Mouse (Mus musculus): ENCODE measurements around the gene Hist2h2aa2. TPM values are rescaled to one million over a fixed set of nuclear protein-coding genes. Genes with fewer than 3 reads are reported as not detected.
"Not testable (repeated sequence)": the region's sequence is repeated elsewhere in the genome, so short reads cannot be mapped to it uniquely, and the experiment has no call there.

The Hist2h2aa2 gene
- polyA plus RNA-seq, 1 experiment from 2014 or later, result 63.0 TPM

- H3K9ac ChIP-seq (ENCODE audit: low read depth, low read length), result no peak overlapping the region
- DNase-seq (ENCODE audit: low spot score) (no peak), ATAC-seq (ENCODE audit: low FRiP score) (no peak)
- 90% methylated on average over 3 of the region's 3 CpGs for WGBS
- H3K27me3 ChIP-seq (ENCODE audit: control insufficient read depth, insufficient read depth, low read length), result no peaks in the 10 kb centered on the region
- no peaks in the 10 kb centered on the region for H3K9me3 ChIP-seq (ENCODE audit: control insufficient read depth, low read length)
- no peak overlapping the region for H3K4me2 ChIP-seq (replicated peaks; ENCODE audit: low read depth, low read length)
- no peaks in the 10 kb centered on the region for H3K36me3 ChIP-seq (ENCODE audit: control insufficient read depth, insufficient read depth, low read length)
- no peak overlapping the region for H3K27ac ChIP-seq (ENCODE audit: low read depth, low read length)
- H3K4me1 ChIP-seq (replicated peaks; ENCODE audit: control insufficient read depth, insufficient read depth, low read length), result peaks cover 2% of the 10 kb centered on the region; the same call in 1 of the 2 replicates
- no peak overlapping the region for H3K4me3 ChIP-seq (ENCODE audit: low read depth, low read length)
Observed at GRCm38 (mm10) chr3:96250890-96251289, 10.8 kb upstream of the Hist2h2aa2 start.

DNA sequence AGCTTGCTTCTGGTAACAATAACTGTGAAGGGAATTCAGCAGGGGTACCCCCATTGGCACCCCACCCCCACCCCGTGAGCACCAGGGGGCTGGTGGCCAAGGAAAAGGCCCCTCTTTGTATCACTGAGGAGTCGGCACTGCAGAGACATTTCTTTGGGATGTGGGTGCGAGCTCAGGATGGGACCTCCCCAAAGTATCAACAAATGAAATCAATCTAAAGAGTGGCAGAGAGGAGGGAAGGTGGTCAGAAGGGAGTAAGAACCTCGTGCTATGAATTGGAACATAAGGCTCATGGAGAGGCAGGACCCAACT is 8.9 kb upstream of the Hist2h2aa2 start:
- H3K4me1 ChIP-seq (replicated peaks; ENCODE audit: control insufficient read depth, insufficient read depth, low read length), result peaks cover 4% of the 10 kb centered on the region; the same call in 1 of the 2 replicates
- H3K27ac ChIP-seq (ENCODE audit: low read depth, low read length), result no peak overlapping the region
- no peaks in the 10 kb centered on the region for H3K9me3 ChIP-seq (ENCODE audit: control insufficient read depth, low read length)
- H3K4me3 ChIP-seq (ENCODE audit: low read depth, low read length), result no peak overlapping the region
- ATAC-seq (ENCODE audit: low FRiP score), result no peak
- no peaks in the 10 kb centered on the region for H3K36me3 ChIP-seq (ENCODE audit: control insufficient read depth, insufficient read depth, low read length)
- H3K4me2 ChIP-seq (replicated peaks; ENCODE audit: low read depth, low read length), result peak overlapping the region; percentile 11
- no peaks in the 10 kb centered on the region for H3K27me3 ChIP-seq (ENCODE audit: control insufficient read depth, insufficient read depth, low read length)
- DNase-seq (ENCODE audit: low spot score), result no peak
- H3K9ac ChIP-seq (ENCODE audit: low read depth, low read length), result no peak overlapping the region
- 60% methylated on average over 4 of the region's 4 CpGs for WGBS

DNA sequence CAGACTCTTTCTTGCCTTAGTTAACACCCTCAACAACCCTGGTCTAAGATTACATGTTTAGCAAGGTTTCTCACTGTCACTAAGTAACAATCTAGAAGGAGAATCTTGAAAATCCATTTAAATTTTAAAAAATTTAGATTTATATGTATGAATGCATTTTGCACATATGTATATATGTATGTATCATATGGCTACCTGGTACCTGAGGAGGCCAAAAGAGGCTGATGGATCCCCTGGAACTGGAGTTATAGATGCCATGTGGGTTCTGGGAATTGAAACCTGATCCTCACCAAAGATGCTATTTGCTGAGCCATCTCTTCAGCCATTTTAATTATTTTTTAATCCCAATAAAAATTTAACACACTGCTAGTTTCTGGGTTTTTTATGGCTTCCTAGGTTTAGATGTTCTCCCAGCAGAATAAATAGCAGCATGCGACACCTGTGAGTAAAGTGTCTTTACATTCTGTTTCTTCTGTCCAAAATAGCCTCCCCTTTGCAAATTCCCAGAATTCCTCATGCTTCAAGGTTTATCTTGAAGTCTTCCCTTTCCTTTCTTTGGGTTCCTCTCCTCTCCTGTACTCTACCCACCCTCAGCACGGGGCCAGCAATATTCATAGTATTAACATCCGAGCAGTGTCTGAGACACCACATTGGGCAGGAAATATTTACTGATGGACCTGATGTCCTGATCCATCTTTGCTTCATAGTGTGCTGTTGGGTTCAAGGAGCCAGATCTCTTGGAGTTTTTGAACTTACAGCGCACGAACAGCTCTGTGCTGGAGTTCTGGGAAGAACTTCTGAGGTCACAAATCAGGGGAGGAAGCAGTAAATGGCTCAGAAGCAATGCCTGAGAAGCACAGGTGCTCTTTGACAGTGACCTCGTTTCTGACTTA is 8.3 kb upstream of the Hist2h2aa2 start:
- no peak overlapping the region for H3K27ac ChIP-seq (ENCODE audit: low read depth, low read length)

GRCm38 (mm10) chr3:96247356-96248140 is 7.5 kb upstream of the Hist2h2aa2 start:
- peak; percentile 43 for DNase-seq (ENCODE audit: low spot score)
- H3K36me3 ChIP-seq (ENCODE audit: control insufficient read depth, insufficient read depth, low read length), result no peaks in the 10 kb centered on the region
- no peaks in the 10 kb centered on the region for H3K9me3 ChIP-seq (ENCODE audit: control insufficient read depth, low read length)
- peak overlapping the region; percentile 55 for H3K9ac ChIP-seq (ENCODE audit: low read depth, low read length)
- peak overlapping the region; percentile 34 for H3K4me3 ChIP-seq (ENCODE audit: low read depth, low read length)
- peaks cover 4% of the 10 kb centered on the region; the same call in 1 of the 2 replicates for H3K4me1 ChIP-seq (replicated peaks; ENCODE audit: control insufficient read depth, insufficient read depth, low read length)
- no peaks in the 10 kb centered on the region for H3K27me3 ChIP-seq (ENCODE audit: control insufficient read depth, insufficient read depth, low read length)
- ATAC-seq (ENCODE audit: low FRiP score), result no peak
- peak overlapping the region; percentile 10; the same call in 1 of the 2 replicates for H3K27ac ChIP-seq (ENCODE audit: low read depth, low read length)
- WGBS, result 3% methylated on average over 11 of the region's 11 CpGs
- H3K4me2 ChIP-seq (replicated peaks; ENCODE audit: low read depth, low read length), result peak overlapping the region; percentile 54

More for the DNA sequence above, 8.3 kb upstream of the Hist2h2aa2 start:
- peak overlapping the region; percentile 54 for H3K4me2 ChIP-seq (replicated peaks; ENCODE audit: low read depth, low read length)
- H3K4me3 ChIP-seq (ENCODE audit: low read depth, low read length), result peak overlapping the region; percentile 34
- H3K4me1 ChIP-seq (replicated peaks; ENCODE audit: control insufficient read depth, insufficient read depth, low read length), result peaks cover 4% of the 10 kb centered on the region; the same call in 1 of the 2 replicates
- ATAC-seq (ENCODE audit: low FRiP score), result no peak
- H3K27me3 ChIP-seq (ENCODE audit: control insufficient read depth, insufficient read depth, low read length), result no peaks in the 10 kb centered on the region
- no peaks in the 10 kb centered on the region for H3K36me3 ChIP-seq (ENCODE audit: control insufficient read depth, insufficient read depth, low read length)
- H3K9me3 ChIP-seq (ENCODE audit: control insufficient read depth, low read length), result no peaks in the 10 kb centered on the region
- WGBS, result 55% methylated on average over 6 of the region's 6 CpGs
- DNase-seq (ENCODE audit: low spot score), result no peak
- H3K9ac ChIP-seq (ENCODE audit: low read depth, low read length), result no peak overlapping the region

GRCm38 (mm10) chr3:96246427-96246856 is 6.4 kb upstream of the Hist2h2aa2 start, which contains the start of gene Hist2h3c1:
Gene Hist2h3c1 (plus strand): TSS chr3:96246685.
- peak within 1 kb of the TSS; percentile 55 for H3K9ac ChIP-seq (ENCODE audit: low read depth, low read length)
- not testable (repeated sequence) for DNase-seq (ENCODE audit: low spot score)

DNA sequence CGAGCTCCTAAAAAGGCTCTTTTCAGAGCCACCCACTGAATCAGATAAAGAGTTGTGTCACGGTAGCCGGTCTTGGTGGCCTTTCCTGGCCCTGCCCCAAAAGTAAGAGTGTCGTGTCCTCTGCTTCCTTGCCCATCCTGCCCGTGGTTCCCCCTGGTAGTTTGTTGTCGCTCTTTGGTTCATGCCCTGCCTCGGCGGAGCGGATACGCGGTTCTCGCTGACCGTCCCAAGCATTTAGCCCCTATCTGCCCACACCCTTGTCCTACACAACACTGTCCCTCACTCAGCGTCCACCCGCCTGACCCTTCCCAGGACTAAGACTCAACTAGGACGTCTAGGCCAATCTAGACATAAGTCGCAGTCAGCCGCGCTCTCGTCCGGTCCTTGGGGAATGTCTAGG is 5.9 kb upstream of the Hist2h2aa2 start:
- 0% methylated on average over 10 of the region's 21 CpGs for WGBS
- not testable (repeated sequence) for H3K27ac ChIP-seq (ENCODE audit: low read depth, low read length); H3K9me3 ChIP-seq (ENCODE audit: control insufficient read depth, low read length); H3K9ac ChIP-seq (ENCODE audit: low read depth, low read length); ATAC-seq (ENCODE audit: low FRiP score); H3K27me3 ChIP-seq (ENCODE audit: control insufficient read depth, insufficient read depth, low read length); H3K4me1 ChIP-seq (replicated peaks; ENCODE audit: control insufficient read depth, insufficient read depth, low read length); H3K36me3 ChIP-seq (ENCODE audit: control insufficient read depth, insufficient read depth, low read length); DNase-seq (ENCODE audit: low spot score)
- peak overlapping the region; percentile 28; the same call in 1 of the 2 replicates for H3K4me2 ChIP-seq (replicated peaks; ENCODE audit: low read depth, low read length)
- peak overlapping the region; percentile 19 for H3K4me3 ChIP-seq (ENCODE audit: low read depth, low read length)

More at GRCm38 (mm10) chr3:96246427-96246856, 6.4 kb upstream of the Hist2h2aa2 start, which contains the start of gene Hist2h3c1:
- not testable (repeated sequence) for H3K9me3 ChIP-seq (ENCODE audit: control insufficient read depth, low read length); H3K4me1 ChIP-seq (replicated peaks; ENCODE audit: control insufficient read depth, insufficient read depth, low read length); H3K27me3 ChIP-seq (ENCODE audit: control insufficient read depth, insufficient read depth, low read length); H3K36me3 ChIP-seq (ENCODE audit: control insufficient read depth, insufficient read depth, low read length)
- H3K27ac ChIP-seq (ENCODE audit: low read depth, low read length), result peak within 1 kb of the TSS; percentile 10; the same call in 1 of the 2 replicates
- peak within 1 kb of the TSS; percentile 54 for H3K4me2 ChIP-seq (replicated peaks; ENCODE audit: low read depth, low read length)
- peak; percentile 94 for ATAC-seq (ENCODE audit: low FRiP score)
- no CpG with 5 or more reads among the region's 47 CpGs for WGBS
- H3K4me3 ChIP-seq (ENCODE audit: low read depth, low read length), result peak within 1 kb of the TSS; percentile 34

GRCm38 (mm10) chr3:96245003-96245886 is 5.2 kb upstream of the Hist2h2aa2 start, which contains the start of gene Hist2h2aa1:
Gene Hist2h2aa1 (plus strand): TSS chr3:96245497.
- Histone ChIP-seq H3K4me2 (replicated peaks; ENCODE audit: low read depth, low read length) (peak within 1 kb of the TSS; percentile 57), H3K4me3 (ENCODE audit: low read depth, low read length) (peak within 1 kb of the TSS; percentile 46), H3K27ac (ENCODE audit: low read depth, low read length) (peak within 1 kb of the TSS; percentile 96), H3K9ac (ENCODE audit: low read depth, low read length) (peak within 1 kb of the TSS; percentile 79)
- not testable (repeated sequence) for H3K36me3 ChIP-seq (ENCODE audit: control insufficient read depth, insufficient read depth, low read length); H3K27me3 ChIP-seq (ENCODE audit: control insufficient read depth, insufficient read depth, low read length); H3K9me3 ChIP-seq (ENCODE audit: control insufficient read depth, low read length); H3K4me1 ChIP-seq (replicated peaks; ENCODE audit: control insufficient read depth, insufficient read depth, low read length)
- DNase-seq (ENCODE audit: low spot score) (peak; percentile 75), ATAC-seq (ENCODE audit: low FRiP score) (peak; percentile 85)
- WGBS, result 0% methylated on average over 20 of the region's 88 CpGs
